Mouse (Mus musculus) left cerebral cortex, postnatal 36 days (tissue): ENCODE results near the gene Bub1b. TPM values are rescaled to one million over a fixed set of nuclear protein-coding genes. Genes with fewer than 3 reads are reported as not detected.

Experiments used
- DNase-seq, 2 experiments: peaks; one replicate each; pipeline ENCODE4 v3.0.0; 2021 to 2022; ENCODE audit warnings: low spot score in 2 of 2, mixed read lengths in 1 of 2
- intact Hi-C: fragments of 180-260 bp; cut with DNase I; formaldehyde crosslinking; loops from one replicate; pipeline ENCODE4 v1.15.1; 2025
- total RNA-seq, 2 experiments: library from RNA; stranded (reverse); gene quantifications; 2 replicates each; pipeline ENCODE4 v1.2.3; 2021

Bub1b gene
- total RNA-seq, 2 experiments from 2014 or later: 0.42 to 2.3 TPM

GRCm38 (mm10) chr2:118687791-118688190 lies 89.8 kb downstream of the Bub1b start:
- intact Hi-C loops: no loop called here
- no peak for DNase-seq

GRCm38 (mm10) chr2:118689875-118690274 lies 91.9 kb downstream of the Bub1b start:
- no peak for DNase-seq
- intact Hi-C loops: no loop called here

Other genes with a start within 250 kb of the Bub1b start
- 10 to 100 TPM in 1 of 2 experiments, 1 to 10 TPM in 1; 8.4 to 10.6 TPM for gene Gpr176, start 224.8 kb upstream of the Bub1b start, total RNA-seq
- 10 to 100 TPM; 18.1 to 24.8 TPM for gene Eif2ak4, start 209.6 kb upstream of the Bub1b start, total RNA-seq
- gene Srp14, start 118.5 kb upstream of the Bub1b start, total RNA-seq: 100 to 1,000 TPM; 136 to 158 TPM
- 1 to 10 TPM; 4.8 to 5.8 TPM for gene Bmf, start 48.5 kb upstream of the Bub1b start, total RNA-seq
- gene Pak6, start 65.1 kb downstream of the Bub1b start, total RNA-seq: 100 to 1,000 TPM in 1 of 2 experiments, 10 to 100 TPM in 1; 83.4 to 104 TPM
- 10 to 100 TPM; 20.0 to 32.2 TPM for gene Ankrd63, start 105.8 kb downstream of the Bub1b start, total RNA-seq
- gene Plcb2, start 130.2 kb downstream of the Bub1b start, total RNA-seq: 1 to 10 TPM; 2.4 to 3.4 TPM
- gene Inafm2, start 147.5 kb downstream of the Bub1b start, total RNA-seq: 10 to 100 TPM; 41.5 to 43.0 TPM
- gene Ccdc9b, start 164.4 kb downstream of the Bub1b start, total RNA-seq: 1 to 10 TPM; 4.8 to 5.5 TPM
- not detected for gene Phgr1, start 174.6 kb downstream of the Bub1b start, total RNA-seq
- 100 to 1,000 TPM; 187 to 192 TPM for gene Disp2, start 181.5 kb downstream of the Bub1b start, total RNA-seq
- gene Knstrn, start 215.8 kb downstream of the Bub1b start, total RNA-seq: 1 to 10 TPM; 1.2 to 1.6 TPM